Mouse (Mus musculus): ENCODE data around the gene Rcan1.

Rcan1 gene

GRCm38 (mm10) chr16:92401206-92401605, 69.5 kb downstream of the Rcan1 start:
- no peak for DNase-seq (ENCODE audit: low read depth, low spot score)

- DNase-seq (ENCODE audit: low read depth, low spot score): peak; percentile 95
Observed at GRCm38 (mm10) chr16:92399490-92400458, 70.9 kb downstream of the Rcan1 start.

- no peak for DNase-seq (ENCODE audit: low read depth, low spot score)
Observed at GRCm38 (mm10) chr16:92398574-92399118, 72.0 kb downstream of the Rcan1 start.

GRCm38 (mm10) chr16:92397745-92398573, 72.7 kb downstream of the Rcan1 start:
- no peak for DNase-seq (ENCODE audit: low read depth, low spot score)

- DNase-seq (ENCODE audit: low read depth, low spot score): no peak
Observed at GRCm38 (mm10) chr16:92393732-92394131, 76.9 kb downstream of the Rcan1 start.

GRCm38 (mm10) chr16:92387692-92388091, 83.0 kb downstream of the Rcan1 start:
- DNase-seq (ENCODE audit: low read depth, low spot score): no peak

GRCm38 (mm10) chr16:92385062-92385461, 85.6 kb downstream of the Rcan1 start:
- peak; percentile 24 for DNase-seq (ENCODE audit: low read depth, low spot score)

- no peak for DNase-seq (ENCODE audit: low read depth, low spot score)
Observed at GRCm38 (mm10) chr16:92383412-92383811, 87.3 kb downstream of the Rcan1 start.

- DNase-seq (ENCODE audit: low read depth, low spot score): no peak
Observed at GRCm38 (mm10) chr16:92382508-92382907, 88.2 kb downstream of the Rcan1 start.

GRCm38 (mm10) chr16:92381092-92381491, 89.6 kb downstream of the Rcan1 start:
- DNase-seq (ENCODE audit: low read depth, low spot score): no peak

- DNase-seq (ENCODE audit: low read depth, low spot score): no peak
Observed at GRCm38 (mm10) chr16:92376976-92377375, 93.7 kb downstream of the Rcan1 start.

- DNase-seq (ENCODE audit: low read depth, low spot score): no peak
Observed at GRCm38 (mm10) chr16:92371623-92372022, 99.0 kb downstream of the Rcan1 start.

GRCm38 (mm10) chr16:92369260-92369659, 101.4 kb downstream of the Rcan1 start:
- DNase-seq (ENCODE audit: low read depth, low spot score): peak; percentile 62

- no peak for DNase-seq (ENCODE audit: low read depth, low spot score)
Observed at GRCm38 (mm10) chr16:92365477-92365876, 105.2 kb downstream of the Rcan1 start.

GRCm38 (mm10) chr16:92360711-92361110, 110.0 kb downstream of the Rcan1 start:
- no peak for DNase-seq (ENCODE audit: low read depth, low spot score)

- no peak for DNase-seq (ENCODE audit: low read depth, low spot score)
Observed at GRCm38 (mm10) chr16:92359229-92359628, 111.4 kb downstream of the Rcan1 start, which contains the start of gene Kcne1. TSS of gene Kcne1 (minus strand) at chr16:92359468.

- no peak for DNase-seq (ENCODE audit: low read depth, low spot score)
Observed at GRCm38 (mm10) chr16:92358734-92359133, 111.9 kb downstream of the Rcan1 start.

GRCm38 (mm10) chr16:92357566-92357965, 113.1 kb downstream of the Rcan1 start:
- DNase-seq (ENCODE audit: low read depth, low spot score): no peak

- no peak for DNase-seq (ENCODE audit: low read depth, low spot score)
Observed at GRCm38 (mm10) chr16:92357023-92357422, 113.6 kb downstream of the Rcan1 start.

- DNase-seq (ENCODE audit: low read depth, low spot score): no peak
Observed at GRCm38 (mm10) chr16:92355982-92356381, 114.7 kb downstream of the Rcan1 start.

- no peak for DNase-seq (ENCODE audit: low read depth, low spot score)
Observed at GRCm38 (mm10) chr16:92355366-92355765, 115.3 kb downstream of the Rcan1 start.

- DNase-seq (ENCODE audit: low read depth, low spot score): no peak
Observed at GRCm38 (mm10) chr16:92353897-92354296, 116.8 kb downstream of the Rcan1 start.

Data from ES-CJ7 (cell line).